Mouse (Mus musculus) midbrain, embryonic 12.5 days (tissue): ENCODE results near the gene Ncapg2. TPM values are rescaled to one million over a fixed set of nuclear protein-coding genes. Genes with fewer than 3 reads are reported as not detected.
A peak's percentile ranks its signal among the peaks of the same experiment; 100 is the strongest.

Source experiments
- ATAC-seq: fragments of 200-750 bp; cut with Nextera tagmentation; 2 replicates; pipeline ENCODE4 v1.8.0; 2017; ENCODE audit warnings: low read depth, moderate TSS enrichment, moderate library complexity; ENCODE audit not compliant: low FRiP score
- H3K27ac ChIP-seq: fragments of 300-500 bp; sonication (generic); replicated peaks from 2 replicates; pipeline ENCODE4 v1.5.1; 2016; ENCODE audit warnings: mild to moderate bottlenecking
- H3K27me3 ChIP-seq: fragments of 300-500 bp; sonication (generic); 2 replicates; pipeline ENCODE4 v1.6.1; 2016; ENCODE audit warnings: mild to moderate bottlenecking
- H3K36me3 ChIP-seq: fragments of 300-500 bp; sonication (generic); 2 replicates; pipeline ENCODE4 v1.6.1; 2016
- H3K4me1 ChIP-seq: fragments of 300-500 bp; sonication (generic); 2 replicates; pipeline ENCODE4 v1.6.1; 2016
- H3K4me2 ChIP-seq: fragments of 300-500 bp; sonication (generic); replicated peaks from 2 replicates; pipeline ENCODE4 v1.6.1; 2016; ENCODE audit warnings: mild to moderate bottlenecking, moderate library complexity
- H3K4me3 ChIP-seq: fragments of 300-500 bp; sonication (generic); 2 replicates; pipeline ENCODE4 v1.5.1; 2016; ENCODE audit warnings: mild to moderate bottlenecking
- H3K9ac ChIP-seq: fragments of 300-500 bp; sonication (generic); replicated peaks from 2 replicates; pipeline ENCODE4 v1.6.1; 2016; ENCODE audit warnings: mild to moderate bottlenecking, moderate library complexity
- H3K9me3 ChIP-seq: fragments of 300-500 bp; sonication (generic); 2 replicates; pipeline ENCODE4 v1.6.1; 2016; ENCODE audit warnings: mild to moderate bottlenecking
- WGBS: fragments of 180-500 bp; shearing (Covaris S2); methylation state at CpG from one replicate; pipeline ENCODE4 v1.1.7; 2016; 5-methylcytosine and 5-hydroxymethylcytosine counted together
- polyA plus RNA-seq: library from polyadenylated mRNA; unstranded; fragments of >200 nt; fragmentation: Nextera tagmentation; extraction: Ambion mirVana; gene quantifications from 2 replicates; pipeline ENCODE4 v1.2.1, GENCODE M21; 2016

Ncapg2 gene
- polyA plus RNA-seq, 1 experiment from 2014 or later, result 42.9 TPM

DNA sequence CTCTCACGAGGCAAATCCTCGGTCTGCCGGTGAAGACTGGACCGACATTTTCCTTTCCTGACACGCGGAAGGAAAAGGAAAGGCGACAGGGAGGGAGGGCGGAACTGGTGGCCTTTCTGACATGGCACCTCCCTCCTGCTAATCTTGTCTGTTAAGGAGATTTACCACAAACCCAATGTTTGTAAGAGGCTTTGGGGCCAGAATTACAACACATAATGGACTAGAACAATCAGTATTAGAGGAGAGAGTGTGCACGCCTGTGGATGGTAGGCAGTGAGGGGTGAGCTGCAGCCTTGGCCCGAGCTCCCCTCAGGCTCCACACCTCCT lies 81.2 kb downstream of the Ncapg2 start:
- H3K4me2 ChIP-seq, result peak overlapping the region; percentile 96
- H3K4me3 ChIP-seq, result peak overlapping the region; percentile 74
- H3K4me1 ChIP-seq, result peaks cover 5% of the 10 kb centered on the region; the same call in 1 of the 2 replicates
- under 1% methylated on average over 10 of the region's 10 CpGs for WGBS
- H3K27me3 ChIP-seq, result peaks cover 62% of the 10 kb centered on the region
- no peaks in the 10 kb centered on the region for H3K9me3 ChIP-seq
- no peaks in the 10 kb centered on the region for H3K36me3 ChIP-seq
- H3K27ac ChIP-seq, result peak overlapping the region; percentile 85
- no peak for ATAC-seq
- H3K9ac ChIP-seq, result peak overlapping the region; percentile 86

DNA sequence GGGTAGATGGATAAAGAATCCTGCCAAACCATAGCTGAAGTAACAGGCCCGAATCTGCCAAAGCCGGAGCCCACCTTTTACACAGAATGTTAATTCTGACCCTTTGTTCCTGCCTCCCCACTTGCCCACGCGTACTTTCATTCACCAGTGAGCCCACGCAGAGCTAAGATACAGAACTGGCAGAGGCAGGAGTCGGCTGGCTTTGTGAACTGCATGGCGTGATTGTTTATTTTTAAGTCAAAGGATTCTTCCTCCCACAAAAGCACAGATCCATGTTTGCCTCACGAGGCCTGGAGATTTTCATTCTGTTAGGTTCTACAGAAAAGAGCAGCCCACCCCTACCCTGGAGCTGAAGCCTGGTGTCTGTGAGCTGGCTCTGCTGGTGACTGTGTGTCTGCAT lies 83.6 kb downstream of the Ncapg2 start:
- Histone ChIP-seq H3K4me1 (peaks cover 5% of the 10 kb centered on the region; the same call in 1 of the 2 replicates), H3K4me2 (no peak overlapping the region), H3K9me3 (no peaks in the 10 kb centered on the region), H3K27ac (no peak overlapping the region), H3K9ac (no peak overlapping the region), H3K36me3 (no peaks in the 10 kb centered on the region), H3K27me3 (peaks cover 58% of the 10 kb centered on the region), H3K4me3 (no peak overlapping the region)
- no peak for ATAC-seq
- 71% methylated on average over 8 of the region's 8 CpGs for WGBS

DNA sequence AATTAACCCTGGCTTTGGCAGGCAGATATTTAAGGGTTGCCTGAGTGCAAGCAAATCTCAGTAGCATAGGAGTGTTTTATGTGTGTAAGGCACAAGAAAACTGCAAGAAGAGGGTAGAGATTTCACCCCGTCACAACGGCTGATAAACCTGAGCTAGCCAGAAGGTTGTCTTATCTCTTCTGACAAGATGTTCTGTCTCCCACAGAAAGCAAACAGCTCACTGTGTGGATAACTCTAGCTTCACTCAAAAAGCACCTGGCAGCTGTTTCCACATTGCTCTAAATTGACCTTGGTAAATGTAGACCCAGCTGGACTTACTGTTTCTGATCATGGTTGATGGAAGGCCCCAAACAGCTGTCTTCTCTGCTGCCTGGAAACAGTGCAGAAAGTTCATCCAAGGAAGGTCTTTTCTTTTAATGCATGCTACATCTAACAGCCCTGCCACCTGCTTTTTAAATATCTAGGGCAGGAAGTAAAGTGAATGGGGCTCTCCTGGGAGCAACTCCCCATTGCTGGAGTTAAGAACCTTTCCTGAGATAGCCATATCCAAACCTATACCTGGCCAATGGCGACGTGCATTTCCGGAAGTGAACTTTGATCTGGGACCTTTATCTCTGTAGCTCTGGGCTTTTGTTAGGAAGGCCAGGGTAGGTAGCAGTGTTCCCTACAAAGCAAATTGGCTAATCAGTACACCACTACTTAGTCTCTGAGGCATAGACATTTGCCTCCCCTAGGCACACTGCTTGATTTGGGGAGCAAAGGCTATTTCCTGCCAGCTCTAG lies 85.6 kb downstream of the Ncapg2 start:
- Histone ChIP-seq H3K27me3 (peaks cover 42% of the 10 kb centered on the region), H3K4me2 (no peak overlapping the region), H3K4me3 (no peak overlapping the region), H3K9me3 (no peaks in the 10 kb centered on the region), H3K9ac (no peak overlapping the region), H3K4me1 (peaks cover 5% of the 10 kb centered on the region; the same call in 1 of the 2 replicates), H3K27ac (no peak overlapping the region), H3K36me3 (no peaks in the 10 kb centered on the region)
- WGBS, result 90% methylated on average over 5 of the region's 5 CpGs
- ATAC-seq, result no peak

DNA sequence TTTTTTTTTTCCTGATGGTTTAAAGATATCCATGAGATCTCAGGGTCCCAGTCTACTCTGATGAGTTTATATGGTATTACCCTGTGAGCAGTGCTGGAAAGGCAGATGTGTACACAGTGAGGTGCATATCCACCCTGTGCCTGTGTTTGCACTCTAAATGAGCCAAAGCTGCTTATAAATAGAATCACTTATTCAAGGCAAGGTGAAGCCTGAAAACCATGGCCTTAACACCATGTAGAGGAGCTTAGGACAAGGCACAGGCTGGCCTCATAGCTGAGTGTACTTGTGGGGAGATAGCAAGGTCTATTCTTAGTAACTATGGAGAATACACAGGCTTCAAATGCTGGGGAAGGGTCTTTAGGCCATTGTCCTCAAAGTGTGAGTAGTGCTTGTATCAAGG lies 93.5 kb downstream of the Ncapg2 start:
- Histone ChIP-seq H3K4me2 (no peak overlapping the region), H3K9ac (no peak overlapping the region), H3K36me3 (no peaks in the 10 kb centered on the region), H3K4me3 (no peak overlapping the region), H3K27ac (no peak overlapping the region), H3K9me3 (no peaks in the 10 kb centered on the region), H3K4me1 (no peaks in the 10 kb centered on the region), H3K27me3 (no peaks in the 10 kb centered on the region)
- no peak for ATAC-seq

DNA sequence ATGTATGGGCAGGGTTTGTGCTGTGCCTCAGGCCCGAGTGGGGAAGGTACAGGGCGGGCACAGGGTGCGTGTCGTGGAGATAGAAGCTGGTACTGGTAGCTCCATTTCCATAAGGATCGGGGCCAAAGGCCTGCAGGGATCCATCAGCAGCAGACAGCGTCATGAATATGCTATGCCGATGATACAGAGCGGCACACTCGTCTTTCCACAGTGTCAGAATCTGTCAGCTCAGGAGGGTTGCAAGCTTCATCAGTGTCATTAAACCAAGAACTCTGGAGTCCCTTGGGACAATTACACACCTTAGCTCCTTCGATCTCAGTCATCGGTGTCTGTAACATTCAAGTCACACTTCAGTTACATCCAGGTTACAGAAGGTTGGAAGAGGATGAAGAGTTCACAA lies 95.5 kb downstream of the Ncapg2 start:
- Histone ChIP-seq H3K9ac (no peak overlapping the region), H3K9me3 (no peaks in the 10 kb centered on the region), H3K4me1 (no peaks in the 10 kb centered on the region), H3K4me3 (no peak overlapping the region), H3K4me2 (no peak overlapping the region), H3K27ac (no peak overlapping the region), H3K36me3 (no peaks in the 10 kb centered on the region), H3K27me3 (no peaks in the 10 kb centered on the region)
- 87% methylated on average over 11 of the region's 11 CpGs for WGBS
- no peak for ATAC-seq

DNA sequence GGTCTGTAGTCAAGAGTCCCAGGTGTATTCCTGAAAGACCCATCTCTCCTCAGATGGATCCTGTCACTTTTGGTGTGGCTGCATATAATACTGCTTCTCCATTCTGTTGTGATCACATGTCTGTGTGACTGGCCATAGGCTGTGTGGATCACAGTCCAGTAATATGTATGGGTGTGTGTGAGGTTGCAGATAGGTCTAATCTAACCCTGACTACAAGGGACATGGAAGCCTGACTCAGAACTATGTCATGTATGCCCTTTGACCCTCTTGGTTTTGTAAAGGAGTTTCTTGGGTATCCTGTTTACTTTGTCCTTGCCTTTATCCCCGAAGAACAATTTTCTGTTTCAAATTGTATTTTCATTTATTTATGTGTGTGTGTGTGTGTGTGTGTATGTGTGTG lies 107.3 kb downstream of the Ncapg2 start:
- no peaks in the 10 kb centered on the region for H3K27me3 ChIP-seq
- H3K4me1 ChIP-seq, result no peaks in the 10 kb centered on the region
- no peak overlapping the region for H3K4me3 ChIP-seq
- WGBS, result 77% methylated on average over 1 of the region's 1 CpGs
- no peak overlapping the region for H3K27ac ChIP-seq
- H3K9me3 ChIP-seq, result no peaks in the 10 kb centered on the region
- H3K4me2 ChIP-seq, result no peak overlapping the region
- no peaks in the 10 kb centered on the region for H3K36me3 ChIP-seq
- H3K9ac ChIP-seq, result no peak overlapping the region
- ATAC-seq, result no peak

Other genes starting within 250 kb of the Ncapg2 start
- 16.6 and 19.0 TPM in 2 replicates for gene Wdr60, start 142.4 kb upstream of the Ncapg2 start, polyA plus RNA-seq
- gene Gm11027, start 130.0 kb upstream of the Ncapg2 start, polyA plus RNA-seq, result not detected in 2 replicates
- gene Esyt2, start 124.2 kb upstream of the Ncapg2 start, polyA plus RNA-seq, result 17.9 and 19.7 TPM in 2 replicates
- gene Ptprn2, start 80.3 kb downstream of the Ncapg2 start, polyA plus RNA-seq, result 12.2 and 12.8 TPM in 2 replicates